Mouse (Mus musculus) stomach, postnatal 0 days (tissue): ENCODE measurements around the gene Kif26a. TPM values are rescaled to one million over a fixed set of nuclear protein-coding genes. Genes with fewer than 3 reads are reported as not detected.
A peak's percentile ranks its signal among the peaks of the same experiment; 100 is the strongest.

ENCODE experiments used
- ATAC-seq: fragments of 200-750 bp; cut with Nextera tagmentation; 2 replicates; pipeline ENCODE4 v1.8.0; 2017; ENCODE audit not compliant: low FRiP score, low TSS enrichment
- DNase-seq: peaks from one replicate; pipeline ENCODE4 v3.0.0-alpha.2; 2016; ENCODE audit warnings: low spot score
- H3K27ac ChIP-seq: fragments of 300-500 bp; sonication (generic); replicated peaks from 2 replicates; pipeline ENCODE4 v1.5.1; 2014; ENCODE audit warnings: mild to moderate bottlenecking, control low read depth
- H3K27me3 ChIP-seq: fragments of 300-500 bp; sonication (generic); 2 replicates; pipeline ENCODE4 v1.6.1; 2014; ENCODE audit warnings: low read length; ENCODE audit not compliant: control insufficient read depth, insufficient read depth
- H3K36me3 ChIP-seq: fragments of 300-500 bp; sonication (generic); 2 replicates; pipeline ENCODE4 v1.6.1; 2014; ENCODE audit warnings: low read length, mixed read lengths; ENCODE audit not compliant: control insufficient read depth, insufficient read depth
- H3K4me1 ChIP-seq: fragments of 300-500 bp; sonication (generic); replicated peaks from 2 replicates; pipeline ENCODE4 v1.6.1; 2014; ENCODE audit warnings: antibody characterized with exemption; ENCODE audit not compliant: control insufficient read depth, insufficient read depth
- H3K4me2 ChIP-seq: fragments of 300-500 bp; sonication (generic); replicated peaks from 2 replicates; pipeline ENCODE4 v1.6.1; 2014; ENCODE audit warnings: low read depth, mild to moderate bottlenecking, control low read depth, moderate library complexity
- H3K4me3 ChIP-seq: fragments of 300-500 bp; sonication (generic); 2 replicates; pipeline ENCODE4 v1.5.1; 2014; ENCODE audit warnings: low read depth, low read length, control low read depth
- H3K9ac ChIP-seq: fragments of 300-500 bp; sonication (generic); 2 replicates; pipeline ENCODE4 v1.6.1; 2014; ENCODE audit warnings: mild to moderate bottlenecking, low read length, control low read depth, mixed read lengths
- H3K9me3 ChIP-seq: fragments of 300-500 bp; sonication (generic); 2 replicates; pipeline ENCODE4 v1.6.1; 2016; ENCODE audit warnings: low read length; ENCODE audit not compliant: control insufficient read depth
- CTCF ChIP-seq: IDR thresholded peaks from 2 replicates; pipeline ENCODE4 v1.5.1; 2016; ENCODE audit warnings: antibody characterized with exemption, low read depth, mild to moderate bottlenecking, moderate library complexity
- EP300 ChIP-seq: optimal IDR thresholded peaks from 2 replicates; pipeline ENCODE3; 2016; ENCODE audit warnings: antibody characterized with exemption
- WGBS: fragments of 180-500 bp; shearing (Covaris S2); extraction: QIAGEN DNeasy Blood & Tissue Kit; methylation state at CpG from one replicate; pipeline ENCODE4 v1.1.7; 2014; 5-methylcytosine and 5-hydroxymethylcytosine counted together
- polyA plus RNA-seq: library from polyadenylated mRNA; unstranded; fragments of >200 nt; fragmentation: Nextera tagmentation; extraction: Ambion mirVana; gene quantifications from 2 replicates; pipeline ENCODE4 v1.2.1, GENCODE M21; 2015

Kif26a gene
- polyA plus RNA-seq, 1 experiment from 2014 or later, result 0.75 TPM

- 0 out of 2 replicates have a peak, but pooled peaks have one; percentile 5 for TF ChIP-seq CTCF
- no peak for TF ChIP-seq EP300
- no peak overlapping the region for H3K4me2 ChIP-seq
- ATAC-seq (no peak), DNase-seq (no peak)
- 45% methylated on average over 6 of the region's 6 CpGs for WGBS
- no peak overlapping the region for H3K27ac ChIP-seq
- no peak overlapping the region for H3K4me3 ChIP-seq
- no peaks in the 10 kb centered on the region for H3K9me3 ChIP-seq
- no peaks in the 10 kb centered on the region for H3K27me3 ChIP-seq
- H3K36me3 ChIP-seq, result no peaks in the 10 kb centered on the region
- H3K4me1 ChIP-seq, result no peaks in the 10 kb centered on the region
- H3K9ac ChIP-seq, result no peak overlapping the region
Observed at GRCm38 (mm10) chr12:112191753-112192152, 45.7 kb downstream of the Kif26a start.

GRCm38 (mm10) chr12:112195019-112195418 lies 49.0 kb downstream of the Kif26a start:
- Histone ChIP-seq H3K27ac (no peak overlapping the region), H3K4me1 (no peaks in the 10 kb centered on the region), H3K9ac (no peak overlapping the region), H3K27me3 (no peaks in the 10 kb centered on the region), H3K9me3 (no peaks in the 10 kb centered on the region), H3K36me3 (no peaks in the 10 kb centered on the region), H3K4me3 (no peak overlapping the region), H3K4me2 (peak overlapping the region; percentile 25; the same call in 1 of the 2 replicates)
- DNase-seq (no peak), ATAC-seq (no peak)
- 10% methylated on average over 13 of the region's 13 CpGs for WGBS
- TF ChIP-seq EP300, result no peak

- no peak overlapping the region for H3K9ac ChIP-seq
- no peak overlapping the region for H3K4me2 ChIP-seq
- no peak overlapping the region for H3K27ac ChIP-seq
- H3K4me3 ChIP-seq, result no peak overlapping the region
- 71% methylated on average over 10 of the region's 10 CpGs for WGBS
- H3K27me3 ChIP-seq, result no peaks in the 10 kb centered on the region
- no peaks in the 10 kb centered on the region for H3K9me3 ChIP-seq
- no peak for DNase-seq
- TF ChIP-seq CTCF (no peak), EP300 (no peak)
- ATAC-seq, result no peak
- no peaks in the 10 kb centered on the region for H3K36me3 ChIP-seq
- no peaks in the 10 kb centered on the region for H3K4me1 ChIP-seq
Observed at GRCm38 (mm10) chr12:112196562-112196961, 50.6 kb downstream of the Kif26a start.

- H3K27me3 ChIP-seq, result no peaks in the 10 kb centered on the region
- no peak overlapping the region for H3K27ac ChIP-seq
- WGBS, result 67% methylated on average over 3 of the region's 3 CpGs
- no peaks in the 10 kb centered on the region for H3K4me1 ChIP-seq
- no peaks in the 10 kb centered on the region for H3K9me3 ChIP-seq
- no peak for DNase-seq
- ATAC-seq, result no peak
- no peak overlapping the region for H3K4me3 ChIP-seq
- no peaks in the 10 kb centered on the region for H3K36me3 ChIP-seq
- TF ChIP-seq CTCF, result no peak
- no peak for TF ChIP-seq EP300
- H3K9ac ChIP-seq, result no peak overlapping the region
- no peak overlapping the region for H3K4me2 ChIP-seq
Observed at GRCm38 (mm10) chr12:112199363-112199762, 53.4 kb downstream of the Kif26a start.

- DNase-seq (no peak), ATAC-seq (peak; percentile 32; the same call in 1 of the 2 replicates)
- Histone ChIP-seq H3K27ac (no peak overlapping the region), H3K9me3 (no peaks in the 10 kb centered on the region), H3K27me3 (no peaks in the 10 kb centered on the region), H3K4me1 (no peaks in the 10 kb centered on the region), H3K9ac (no peak overlapping the region), H3K36me3 (no peaks in the 10 kb centered on the region), H3K4me2 (no peak overlapping the region), H3K4me3 (no peak overlapping the region)
- WGBS, result 40% methylated on average over 2 of the region's 2 CpGs
- no peak; the same call in 1 of the 2 replicates for TF ChIP-seq CTCF
- no peak for TF ChIP-seq EP300
Observed at GRCm38 (mm10) chr12:112200045-112200444, 54.0 kb downstream of the Kif26a start.

GRCm38 (mm10) chr12:112207163-112207562 lies 61.2 kb downstream of the Kif26a start:
- 69% methylated on average over 2 of the region's 2 CpGs for WGBS

More at GRCm38 (mm10) chr12:112207163-112207562, 61.2 kb downstream of the Kif26a start:
- ATAC-seq (no peak), DNase-seq (no peak)
- H3K27me3 ChIP-seq, result no peaks in the 10 kb centered on the region
- H3K27ac ChIP-seq, result no peak overlapping the region
- TF ChIP-seq EP300, result no peak
- TF ChIP-seq CTCF, result no peak
- H3K4me1 ChIP-seq, result no peaks in the 10 kb centered on the region
- no peaks in the 10 kb centered on the region for H3K9me3 ChIP-seq
- no peak overlapping the region for H3K4me2 ChIP-seq
- H3K9ac ChIP-seq, result no peak overlapping the region
- H3K4me3 ChIP-seq, result no peak overlapping the region
- H3K36me3 ChIP-seq, result no peaks in the 10 kb centered on the region
